ENCODE assay signal across 16 mouse cellular contexts in the genomic region with DNA sequence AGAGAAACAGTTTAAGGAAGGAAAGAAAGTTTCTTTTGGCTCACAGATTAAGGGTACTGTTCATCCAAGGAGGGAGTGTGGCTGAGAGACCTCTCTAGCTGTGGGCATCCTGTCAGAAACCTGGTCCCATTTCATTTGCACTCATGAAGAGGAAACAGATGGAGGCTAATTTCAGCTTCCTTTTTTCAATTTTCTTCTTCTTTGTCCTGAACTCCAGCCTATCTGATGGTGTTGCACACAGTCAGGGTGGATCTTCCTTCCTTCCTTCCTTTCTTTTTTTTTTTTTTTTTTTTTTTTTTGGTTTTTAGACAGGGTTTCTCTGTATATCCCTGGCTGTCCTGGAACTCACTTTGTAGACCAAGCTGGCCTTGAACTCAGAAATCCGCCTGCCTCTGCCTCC.
"Had no signal": no experiment of that assay in that cellular context is flagged by ENCODE, and none has a peak within 500 bp of the region (broad histone marks: within the 10 kb centered on the region; RNA-seq: fewer than 3 reads in every experiment).

No protein-coding gene starts in this region.

- H3K27me3 ChIP-seq: neural tube, embryonic 13.5 days; neural tube, embryonic 15.5 days; stomach, embryonic 15.5 days had no signal

- H3K9ac ChIP-seq: neural tube, embryonic 13.5 days; neural tube, embryonic 15.5 days; stomach, embryonic 15.5 days had no signal

- H3K4me1 ChIP-seq: neural tube, embryonic 13.5 days; neural tube, embryonic 15.5 days; stomach, embryonic 15.5 days had no signal

- H3K27ac ChIP-seq: neural tube, embryonic 13.5 days; neural tube, embryonic 15.5 days; stomach, embryonic 15.5 days; stomach, postnatal 0 days had no signal

- H3K9me3 ChIP-seq: neural tube, embryonic 13.5 days; neural tube, embryonic 15.5 days; stomach, embryonic 15.5 days had no signal

- H3K4me3 ChIP-seq: neural tube, embryonic 13.5 days; neural tube, embryonic 15.5 days; stomach, embryonic 15.5 days had no signal

- H3K36me3 ChIP-seq: neural tube, embryonic 13.5 days; neural tube, embryonic 15.5 days; stomach, embryonic 15.5 days had no signal

- H3K4me2 ChIP-seq: neural tube, embryonic 13.5 days; neural tube, embryonic 15.5 days; stomach, embryonic 15.5 days had no signal

- DNase-seq: retina, postnatal 1 day; right cerebral cortex, adult 18-20 months; right cerebral cortex, postnatal 14 days; right cerebral cortex, postnatal 25 days; right cerebral cortex, postnatal 4 days; spleen, adult 18-20 months; thymus, adult 18-20 months; thymus, adult 2 months; thymus, postnatal 14 days; thymus, postnatal 25 days; thymus, postnatal 36 days; thymus, postnatal 4 days had no signal
